Mouse (Mus musculus) intestine, embryonic 15.5 days (tissue): ENCODE measurements around the gene Mettl2. TPM values are rescaled to one million over a fixed set of nuclear protein-coding genes. Genes with fewer than 3 reads are reported as not detected.
"Not testable (repeated sequence)": the region's sequence is repeated elsewhere in the genome, so short reads cannot be mapped to it uniquely, and the experiment has no call there.

Experiments used
- ATAC-seq: fragments of 200-750 bp; cut with Nextera tagmentation; 2 replicates; pipeline ENCODE4 v1.8.0; 2017; ENCODE audit warnings: moderate TSS enrichment, moderate library complexity
- H3K27ac ChIP-seq: fragments of 300-500 bp; sonication (generic); 2 replicates; pipeline ENCODE4 v1.5.1; 2015; ENCODE audit warnings: mild to moderate bottlenecking, inconsistent platforms
- H3K27me3 ChIP-seq: fragments of 300-500 bp; sonication (generic); replicated peaks from 2 replicates; pipeline ENCODE4 v1.6.1; 2015; ENCODE audit warnings: inconsistent platforms
- H3K36me3 ChIP-seq: fragments of 300-500 bp; sonication (generic); 2 replicates; pipeline ENCODE4 v1.6.1; 2015; ENCODE audit warnings: inconsistent platforms
- H3K4me1 ChIP-seq: fragments of 300-500 bp; sonication (generic); replicated peaks from 2 replicates; pipeline ENCODE4 v1.6.1; 2015; ENCODE audit warnings: inconsistent platforms
- H3K4me2 ChIP-seq: fragments of 300-500 bp; sonication (generic); replicated peaks from 2 replicates; pipeline ENCODE4 v1.6.1; 2015; ENCODE audit warnings: mild to moderate bottlenecking, inconsistent platforms
- H3K4me3 ChIP-seq: fragments of 300-500 bp; sonication (generic); replicated peaks from 2 replicates; pipeline ENCODE4 v1.5.1; 2015; ENCODE audit warnings: inconsistent platforms
- H3K9ac ChIP-seq: fragments of 300-500 bp; sonication (generic); 2 replicates; pipeline ENCODE4 v1.6.1; 2015; ENCODE audit warnings: inconsistent platforms
- H3K9me3 ChIP-seq: fragments of 300-500 bp; sonication (generic); 2 replicates; pipeline ENCODE4 v1.6.1; 2016; ENCODE audit warnings: inconsistent platforms
- WGBS: fragments of 180-500 bp; shearing (Covaris S2); methylation state at CpG from one replicate; pipeline ENCODE4 v1.1.7; 2015; 5-methylcytosine and 5-hydroxymethylcytosine counted together
- polyA plus RNA-seq: library from polyadenylated mRNA; unstranded; fragments of >200 nt; fragmentation: Nextera tagmentation; extraction: Ambion mirVana; gene quantifications from 2 replicates; pipeline ENCODE4 v1.2.1, GENCODE M21; 2015

Gene Mettl2
- polyA plus RNA-seq = 36.2 and 38.0 TPM in 2 replicates

DNA sequence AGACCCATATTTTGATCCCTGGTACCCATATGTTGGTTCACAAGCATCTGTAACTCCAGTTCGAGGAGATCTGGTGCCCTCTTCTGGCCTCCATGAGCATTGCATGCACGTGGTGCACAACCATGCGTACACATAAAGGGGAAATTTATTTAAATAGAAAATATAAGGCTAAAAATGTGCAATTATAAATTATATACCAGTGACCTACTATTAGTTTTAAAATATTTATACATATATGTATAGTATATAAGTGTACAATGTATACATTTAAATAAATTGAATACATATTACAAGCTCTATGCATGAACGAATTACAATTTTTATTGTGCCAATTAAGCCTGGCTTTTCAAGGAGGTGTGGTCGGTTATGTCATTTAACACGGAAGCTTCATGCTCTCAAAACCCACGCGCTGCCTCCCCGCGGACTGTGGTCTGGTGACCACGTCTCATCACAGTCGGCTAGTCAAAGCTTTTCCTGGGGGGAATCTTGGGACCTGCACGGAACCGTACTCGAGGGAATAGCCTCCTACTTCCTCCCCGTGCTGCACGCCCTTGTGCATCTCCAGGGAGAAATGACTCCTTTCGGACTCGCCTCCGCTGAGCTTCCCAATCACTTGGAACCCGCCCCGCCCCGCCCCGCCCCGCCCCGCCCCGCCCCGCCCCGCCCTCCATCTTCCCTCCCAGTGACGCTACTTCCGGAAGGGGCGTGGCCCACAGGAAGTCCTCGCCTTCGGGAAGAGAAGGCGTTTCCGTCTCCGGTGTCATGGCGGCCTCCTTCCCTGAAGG, at the start of gene Mettl2:
Gene Mettl2 (plus strand): TSS at position 691 of the 785 bp plus-strand sequence.
- ATAC-seq = peak; percentile 95
- peak within 1 kb of the TSS; percentile 84 for H3K27ac ChIP-seq

DNA sequence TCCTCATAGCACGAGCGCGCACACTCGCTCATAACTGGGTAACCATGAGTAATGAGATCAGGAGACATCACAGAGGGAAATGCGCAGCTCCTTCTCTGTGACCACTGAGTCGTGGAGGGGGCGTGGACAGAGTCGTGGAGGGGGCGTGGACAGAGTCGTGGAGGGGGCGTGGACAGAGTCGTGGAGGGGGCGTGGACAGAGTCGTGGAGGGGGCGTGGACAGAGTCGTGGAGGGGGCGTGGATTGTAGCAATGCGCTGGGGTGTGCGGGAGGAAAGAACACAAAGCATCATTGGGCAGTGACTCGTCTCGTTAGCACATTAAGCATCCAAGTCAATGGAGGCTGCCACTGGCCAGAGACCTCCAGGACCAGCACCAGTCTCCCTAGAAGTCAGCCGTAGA, 13.8 kb upstream of the Mettl2 start:
- H3K9ac ChIP-seq, H3K27me3 ChIP-seq, H3K4me3 ChIP-seq, H3K9me3 ChIP-seq, H3K36me3 ChIP-seq, H3K4me2 ChIP-seq, ATAC-seq, H3K27ac ChIP-seq, H3K4me1 ChIP-seq: not testable (repeated sequence)
- 77% methylated on average over 22 of the region's 22 CpGs for WGBS

More for the DNA sequence above, at the start of gene Mettl2:
- Histone ChIP-seq H3K27me3 (no peaks in the 10 kb centered on the region), H3K9ac (peak within 1 kb of the TSS; percentile 73), H3K4me1 (peaks cover 11% of the 10 kb centered on the region), H3K4me3 (peak within 1 kb of the TSS; percentile 97), H3K4me2 (peak within 1 kb of the TSS; percentile 76), H3K9me3 (no peaks in the 10 kb centered on the region), H3K36me3 (0 out of 2 replicates have a peak, but pooled peaks cover 5% of the 10 kb centered on the region)
- WGBS = 2% methylated on average over 37 of the region's 38 CpGs

DNA sequence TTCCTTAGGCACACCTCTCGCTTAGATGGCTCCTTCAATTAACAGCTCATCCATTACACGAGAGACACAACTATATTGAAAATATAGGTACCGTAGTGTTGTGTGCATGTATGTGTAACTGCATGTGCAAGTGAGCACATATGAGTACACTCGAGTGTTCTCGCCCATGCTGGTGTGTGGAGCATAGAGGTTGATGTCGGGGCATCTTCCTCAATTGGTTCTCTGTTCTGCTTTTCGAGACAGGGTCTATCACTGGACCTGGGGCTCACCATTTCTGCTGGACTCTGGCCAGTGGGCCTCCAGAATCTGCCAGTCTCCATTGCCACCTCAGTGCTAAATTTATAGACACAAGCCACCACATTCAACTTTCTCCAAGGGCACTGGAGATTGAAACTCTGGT, 8.4 kb upstream of the Mettl2 start:
- Histone ChIP-seq H3K4me1 (no peaks in the 10 kb centered on the region), H3K27me3 (no peaks in the 10 kb centered on the region), H3K27ac (no peak overlapping the region), H3K4me3 (no peak overlapping the region), H3K9me3 (no peaks in the 10 kb centered on the region), H3K4me2 (no peak overlapping the region), H3K36me3 (no peaks in the 10 kb centered on the region), H3K9ac (no peak overlapping the region)
- no peak for ATAC-seq
- 86% methylated on average over 7 of the region's 7 CpGs for WGBS

DNA sequence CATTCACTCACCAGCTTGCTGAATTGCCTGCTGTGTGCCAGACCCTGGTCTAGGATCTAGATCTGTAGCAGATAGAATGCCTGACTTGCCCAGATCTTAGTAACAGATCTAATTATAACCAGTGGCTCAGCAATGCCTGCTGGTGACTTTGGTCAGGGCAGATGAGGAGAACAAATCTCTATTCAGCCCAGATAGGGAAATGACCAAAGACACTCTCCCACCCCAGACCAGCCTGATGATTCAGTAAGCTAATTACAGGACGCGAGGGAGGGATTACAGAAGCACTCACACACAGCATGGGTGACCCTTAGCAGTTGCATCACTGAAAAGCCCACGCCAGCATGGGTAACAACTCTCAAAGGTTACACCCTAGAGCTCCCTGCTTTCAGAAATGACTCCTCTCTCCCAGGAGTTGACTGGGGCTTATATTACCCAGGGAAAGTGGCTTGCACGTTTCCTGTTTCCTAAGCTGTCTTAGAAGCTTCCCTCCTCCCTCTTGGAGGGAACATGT, 5.6 kb upstream of the Mettl2 start:
- Histone ChIP-seq H3K9me3 (no peaks in the 10 kb centered on the region), H3K9ac (no peak overlapping the region), H3K27me3 (no peaks in the 10 kb centered on the region), H3K27ac (no peak overlapping the region), H3K36me3 (no peaks in the 10 kb centered on the region), H3K4me1 (no peaks in the 10 kb centered on the region), H3K4me3 (no peak overlapping the region), H3K4me2 (no peak overlapping the region)
- no peak for ATAC-seq
- WGBS = 33% methylated on average over 4 of the region's 4 CpGs

DNA sequence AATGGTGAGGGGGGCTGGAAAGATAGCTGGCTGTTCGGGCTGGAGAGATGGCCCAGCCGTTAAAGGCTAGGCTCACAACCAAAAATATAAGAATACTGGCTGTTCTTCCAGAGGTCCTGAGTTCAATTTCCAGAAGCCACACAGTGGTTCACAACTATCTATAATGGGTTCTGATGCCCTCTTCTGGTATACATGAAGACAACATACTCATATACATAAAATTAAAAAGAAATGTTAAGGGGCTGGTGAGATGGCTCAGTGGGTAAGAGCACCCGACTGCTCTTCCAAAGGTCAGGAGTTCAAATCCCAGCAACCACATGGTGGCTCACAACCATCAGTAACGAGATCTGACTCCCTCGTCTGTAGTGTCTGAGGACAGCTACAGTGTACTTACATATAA, 4.4 kb upstream of the Mettl2 start:
- 78% methylated on average over 5 of the region's 5 CpGs for WGBS
- H3K4me2 ChIP-seq, H3K4me1 ChIP-seq, H3K9me3 ChIP-seq, H3K4me3 ChIP-seq, H3K36me3 ChIP-seq, ATAC-seq, H3K27ac ChIP-seq, H3K27me3 ChIP-seq, H3K9ac ChIP-seq: not testable (repeated sequence)

DNA sequence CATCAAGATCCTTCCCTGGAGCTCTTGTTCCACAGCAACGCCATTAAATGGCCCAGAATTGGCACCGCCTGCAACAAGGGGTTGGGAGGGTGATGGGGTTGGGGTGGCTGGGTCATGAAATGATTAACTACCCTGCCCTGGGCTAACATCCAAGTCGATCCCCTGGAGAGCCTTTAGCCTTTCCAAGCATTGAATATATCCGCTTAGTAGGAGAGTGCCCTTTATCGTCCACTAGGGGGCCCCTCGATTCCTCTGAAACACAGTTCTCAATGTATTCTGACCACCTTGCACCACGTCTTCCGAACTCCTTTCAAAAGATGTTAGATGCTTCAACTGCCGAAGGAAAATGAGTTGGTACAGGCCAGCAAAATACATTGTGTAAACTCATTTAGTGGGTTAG, 2.2 kb upstream of the Mettl2 start:
- Histone ChIP-seq H3K36me3 (no peaks in the 10 kb centered on the region), H3K4me3 (no peak overlapping the region), H3K4me1 (peaks cover 11% of the 10 kb centered on the region), H3K9ac (no peak overlapping the region), H3K27ac (no peak overlapping the region), H3K4me2 (no peak overlapping the region), H3K9me3 (no peaks in the 10 kb centered on the region), H3K27me3 (no peaks in the 10 kb centered on the region)
- ATAC-seq = 0 out of 2 replicates have a peak, but pooled peaks have one; percentile 1
- WGBS = 14% methylated on average over 9 of the region's 9 CpGs

DNA sequence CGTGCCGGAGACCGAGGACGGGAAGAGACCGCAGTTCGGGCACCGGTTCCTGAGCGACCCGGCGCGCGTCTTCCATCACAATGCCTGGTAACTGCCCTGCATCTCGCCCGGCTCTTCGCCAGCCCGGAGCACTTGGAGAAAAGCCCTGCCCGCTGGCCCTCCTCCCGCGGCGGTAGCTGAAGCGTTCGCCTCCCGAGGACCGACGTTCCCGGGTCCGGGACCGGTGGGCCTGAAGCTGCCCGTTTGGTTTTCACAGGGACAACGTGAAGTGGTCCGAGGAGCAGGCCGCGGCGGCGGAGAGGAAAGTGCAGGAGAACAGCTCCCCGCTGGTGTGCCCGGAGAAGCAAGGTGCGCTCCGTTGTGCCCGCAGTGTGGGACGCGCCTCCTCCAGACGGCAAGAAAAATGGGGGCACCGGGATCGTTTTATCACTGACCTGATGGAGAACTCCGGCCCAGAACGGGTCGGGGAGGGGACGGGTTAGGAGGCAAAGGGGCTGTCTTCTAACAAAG, 350 bp downstream of the Mettl2 start:
- no peaks in the 10 kb centered on the region for H3K27me3 ChIP-seq
- peak overlapping the region; percentile 73 for H3K9ac ChIP-seq
- peak; percentile 47 for ATAC-seq
- 0% methylated on average over 49 of the region's 49 CpGs for WGBS
- no peaks in the 10 kb centered on the region for H3K9me3 ChIP-seq
- H3K27ac ChIP-seq = no peak overlapping the region
- peaks cover 9% of the 10 kb centered on the region for H3K36me3 ChIP-seq
- H3K4me3 ChIP-seq = peak overlapping the region; percentile 97
- peaks cover 11% of the 10 kb centered on the region for H3K4me1 ChIP-seq
- peak overlapping the region; percentile 75 for H3K4me2 ChIP-seq

DNA sequence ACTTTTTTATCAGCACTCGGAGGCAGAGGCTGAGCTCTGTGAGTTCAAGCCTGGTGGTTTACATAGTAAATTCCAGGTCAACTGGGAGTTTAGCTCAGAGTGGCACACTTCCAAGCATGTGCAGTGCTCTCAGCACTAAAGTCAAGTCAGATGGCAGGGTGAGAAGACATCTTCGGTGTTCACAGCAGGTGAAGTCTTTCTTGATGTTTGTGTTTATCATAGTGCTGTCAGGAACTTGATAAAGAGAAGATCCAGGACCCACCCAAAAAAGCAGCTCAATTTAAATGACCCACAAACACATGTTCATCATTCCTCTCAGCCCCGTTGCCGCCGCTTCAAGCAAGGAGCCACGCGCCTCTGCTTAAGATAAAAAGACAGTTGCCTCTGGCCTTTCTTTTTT, 9.5 kb downstream of the Mettl2 start:
- WGBS = 83% methylated on average over 7 of the region's 7 CpGs
- no peak for ATAC-seq
- H3K9ac ChIP-seq = no peak overlapping the region
- peaks cover 44% of the 10 kb centered on the region for H3K36me3 ChIP-seq
- H3K27me3 ChIP-seq = no peaks in the 10 kb centered on the region
- no peak overlapping the region for H3K4me2 ChIP-seq
- no peak overlapping the region for H3K4me3 ChIP-seq
- no peaks in the 10 kb centered on the region for H3K9me3 ChIP-seq
- H3K4me1 ChIP-seq = no peaks in the 10 kb centered on the region
- H3K27ac ChIP-seq = no peak overlapping the region

DNA sequence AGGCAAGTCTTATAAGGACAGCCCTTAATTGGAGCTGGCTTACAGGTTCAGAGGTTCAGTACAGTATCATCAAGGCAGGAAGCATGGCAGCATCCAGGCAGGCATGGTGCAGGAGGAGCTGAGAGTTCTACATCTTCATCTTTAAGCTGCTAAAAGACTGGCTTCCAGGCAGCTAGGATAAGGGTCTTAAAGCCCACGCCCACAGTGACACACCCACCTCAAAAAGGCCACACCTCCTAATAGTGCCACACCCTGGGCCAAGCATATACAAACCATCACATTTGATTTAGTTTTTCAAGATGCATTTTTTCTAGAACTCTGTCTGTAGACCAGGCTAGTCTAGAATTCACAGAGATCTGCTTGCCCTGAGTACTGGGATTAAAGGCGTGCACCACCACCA, 11.0 kb downstream of the Mettl2 start:
- not testable (repeated sequence) for H3K27ac ChIP-seq, ATAC-seq, H3K4me2 ChIP-seq, H3K9me3 ChIP-seq, H3K4me3 ChIP-seq, H3K9ac ChIP-seq, H3K27me3 ChIP-seq, H3K4me1 ChIP-seq
- peaks cover 40% of the 10 kb centered on the region for H3K36me3 ChIP-seq
- WGBS = 91% methylated on average over 2 of the region's 2 CpGs

DNA sequence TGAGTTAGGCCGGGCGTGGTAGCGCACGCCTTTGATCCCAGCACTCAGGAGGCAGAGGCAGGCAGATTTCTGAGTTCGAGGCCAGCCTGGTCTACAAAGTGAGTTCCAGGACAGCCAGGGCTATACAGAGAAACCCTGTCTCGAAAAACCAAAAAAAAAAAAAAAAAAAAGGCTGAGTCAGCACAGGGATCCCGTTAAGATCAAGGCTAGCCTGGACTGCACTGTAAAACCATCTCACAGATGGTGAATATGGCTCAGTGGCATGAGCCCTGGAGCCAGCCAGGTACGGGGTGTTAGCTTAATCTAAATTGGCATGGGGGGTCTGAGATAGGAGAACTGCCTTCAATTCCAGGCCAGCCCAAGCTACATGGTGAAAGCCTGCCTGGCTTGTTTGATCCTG, 14.3 kb downstream of the Mettl2 start:
- not testable (repeated sequence) for H3K9ac ChIP-seq, H3K4me3 ChIP-seq, H3K4me2 ChIP-seq, ATAC-seq, H3K27ac ChIP-seq, H3K9me3 ChIP-seq, H3K4me1 ChIP-seq, H3K27me3 ChIP-seq
- H3K36me3 ChIP-seq = peaks cover 21% of the 10 kb centered on the region
- 94% methylated on average over 8 of the region's 8 CpGs for WGBS

DNA sequence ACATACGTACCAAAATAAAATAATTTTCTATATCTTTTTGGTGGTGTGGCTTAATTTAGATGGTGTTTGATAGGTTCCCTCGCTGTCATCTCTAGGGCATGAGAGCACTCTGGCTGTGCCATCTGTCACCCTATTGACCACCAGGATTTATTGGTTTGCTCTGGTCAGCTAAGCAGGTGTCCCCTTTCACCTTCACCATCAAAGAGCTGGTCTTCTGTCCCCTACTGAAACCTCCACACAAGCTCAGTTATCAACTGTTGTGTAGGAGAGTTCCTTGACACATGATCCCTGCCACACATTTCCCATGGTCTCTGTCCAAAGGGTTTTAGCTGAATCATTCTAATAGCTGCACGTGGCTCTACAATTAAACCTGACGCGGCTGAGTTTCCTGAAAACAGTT, 14.9 kb downstream of the Mettl2 start:
- peaks cover 16% of the 10 kb centered on the region for H3K36me3 ChIP-seq
- 93% methylated on average over 5 of the region's 5 CpGs for WGBS
- ATAC-seq = no peak
- H3K9me3 ChIP-seq = no peaks in the 10 kb centered on the region
- H3K27ac ChIP-seq = no peak overlapping the region
- no peak overlapping the region for H3K4me2 ChIP-seq
- H3K4me3 ChIP-seq = no peak overlapping the region
- no peaks in the 10 kb centered on the region for H3K4me1 ChIP-seq
- no peak overlapping the region for H3K9ac ChIP-seq
- no peaks in the 10 kb centered on the region for H3K27me3 ChIP-seq

DNA sequence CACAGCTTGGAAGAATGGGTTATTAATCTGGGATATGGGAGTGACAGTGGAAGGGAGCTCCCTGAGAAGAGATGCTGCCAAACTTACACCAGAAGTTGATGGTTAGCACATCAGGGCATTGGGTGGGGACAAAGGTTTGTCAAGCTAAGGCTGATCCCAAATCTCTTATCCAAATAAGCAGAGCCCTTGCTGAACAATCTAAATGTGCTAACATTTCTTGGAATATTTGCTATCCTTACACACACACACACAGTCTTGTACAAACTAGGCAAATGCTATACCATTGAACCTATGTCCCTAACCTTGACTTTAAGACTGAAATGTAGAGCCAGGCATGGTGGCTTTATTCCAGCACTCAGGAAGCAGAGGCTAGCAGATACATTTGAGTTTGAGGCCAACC, 17.3 kb downstream of the Mettl2 start:
- H3K4me3 ChIP-seq = no peak overlapping the region
- H3K27me3 ChIP-seq = no peaks in the 10 kb centered on the region
- no peaks in the 10 kb centered on the region for H3K4me1 ChIP-seq
- H3K27ac ChIP-seq = no peak overlapping the region
- ATAC-seq = no peak
- peaks cover 5% of the 10 kb centered on the region; the same call in 1 of the 2 replicates for H3K36me3 ChIP-seq
- no peak overlapping the region for H3K9ac ChIP-seq
- H3K9me3 ChIP-seq = no peaks in the 10 kb centered on the region
- no peak overlapping the region for H3K4me2 ChIP-seq

DNA sequence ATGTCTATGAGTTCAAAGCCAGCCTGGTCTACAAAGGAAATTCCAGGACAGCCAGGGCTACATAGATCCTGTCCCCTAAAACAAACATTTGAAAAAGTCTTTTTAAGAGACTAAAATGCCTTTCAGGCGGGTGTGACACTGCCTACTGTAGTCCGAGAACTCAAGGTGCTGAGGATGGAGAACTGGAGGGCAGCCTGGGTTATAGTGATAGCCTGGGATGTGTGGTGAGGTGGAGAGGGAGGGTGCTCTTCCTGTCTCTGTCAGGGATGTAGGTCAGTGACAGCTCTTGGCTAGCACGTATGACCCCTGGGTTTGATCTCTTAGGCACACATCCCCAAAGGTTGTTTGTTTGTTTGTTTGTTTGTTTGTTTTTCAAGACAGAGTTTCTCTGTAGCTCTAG, 17.9 kb downstream of the Mettl2 start:
- WGBS = 87% methylated on average over 3 of the region's 3 CpGs
- no peaks in the 10 kb centered on the region for H3K27me3 ChIP-seq
- peaks cover 5% of the 10 kb centered on the region; the same call in 1 of the 2 replicates for H3K36me3 ChIP-seq
- no peak overlapping the region for H3K4me2 ChIP-seq
- H3K4me3 ChIP-seq = no peak overlapping the region
- H3K9ac ChIP-seq = no peak overlapping the region
- no peak for ATAC-seq
- no peaks in the 10 kb centered on the region for H3K4me1 ChIP-seq
- H3K9me3 ChIP-seq = no peaks in the 10 kb centered on the region
- H3K27ac ChIP-seq = no peak overlapping the region
